Mouse (Mus musculus) C2C12 (cell line): ENCODE results near the gene Lrp8.

Experiments
- CEBPB ChIP-seq: IDR thresholded peaks from one replicate; pipeline ENCODE4 v1.6.1; 2011; ENCODE audit warnings: low read depth, mild to moderate bottlenecking, control low read depth, moderate library complexity
- CTCF ChIP-seq: IDR thresholded peaks from one replicate; pipeline ENCODE4 v1.5.1; 2011; ENCODE audit not compliant: control insufficient read depth, insufficient read depth, insufficient read length
- FOSL1 ChIP-seq: IDR thresholded peaks from one replicate; pipeline ENCODE4 v1.8.0; 2011; ENCODE audit warnings: mild to moderate bottlenecking, low read length; ENCODE audit not compliant: poor library complexity, insufficient read depth, severe bottlenecking
- MAX ChIP-seq: IDR thresholded peaks from one replicate; pipeline ENCODE4 v1.6.1; 2011; ENCODE audit warnings: mild to moderate bottlenecking, control low read depth
- MYOD1 ChIP-seq: IDR thresholded peaks from one replicate; pipeline ENCODE4 v1.6.1; 2011; ENCODE audit warnings: low read depth; ENCODE audit not compliant: control insufficient read depth, insufficient read length
- MYOG ChIP-seq: IDR thresholded peaks from one replicate; pipeline ENCODE4 v1.6.1; 2011; ENCODE audit not compliant: control insufficient read depth, insufficient read length; ENCODE audit errors: extremely low read depth
- USF1 ChIP-seq: IDR thresholded peaks from one replicate; pipeline ENCODE4 v1.6.1; 2011; ENCODE audit warnings: low read depth, mild to moderate bottlenecking, control low read depth, moderate library complexity

- no peak for TF ChIP-seq MAX
- no peak for TF ChIP-seq CTCF
- no peak for TF ChIP-seq USF1
- no peak for TF ChIP-seq MYOD1
- TF ChIP-seq MYOG: no peak
- no peak for TF ChIP-seq FOSL1
- no peak for TF ChIP-seq CEBPB
Measured at GRCm38 (mm10) chr4:107808655-107809054, 6.6 kb downstream of the Lrp8 start.
